Mouse (Mus musculus) cerebellum, postnatal 10 days (tissue): Measurements from ENCODE around the gene Slco6c1.

ENCODE experiments used
- DNase-seq, 2 experiments: peaks; one replicate each; pipeline ENCODE4 v3.0.0; 2021; ENCODE audit warnings: mixed read lengths in 2 of 2

Slco6c1 gene

DNA sequence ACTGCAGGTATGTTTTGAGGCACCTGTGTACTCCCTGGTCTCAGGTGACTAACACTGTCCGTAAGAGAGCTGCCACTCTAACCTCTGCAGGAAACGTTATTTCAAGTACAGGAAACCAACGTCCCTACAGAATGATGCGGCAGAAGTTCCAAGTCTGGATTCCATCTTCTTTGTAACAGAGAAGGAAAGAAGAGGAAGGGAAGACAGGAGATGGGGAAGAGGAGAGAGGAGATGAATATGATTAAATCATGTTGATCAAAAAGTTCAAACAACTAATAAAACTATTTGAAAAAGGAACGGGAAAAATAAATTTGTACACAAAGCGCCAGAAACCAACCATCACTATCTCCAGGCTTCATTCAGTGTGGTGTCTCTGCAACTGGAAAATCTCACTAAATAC is at the start of gene Slco6c1:
Gene Slco6c1, minus strand, starts transcription at position 101 of the 400 bp plus-strand sequence.
- DNase-seq, result no peak

DNA sequence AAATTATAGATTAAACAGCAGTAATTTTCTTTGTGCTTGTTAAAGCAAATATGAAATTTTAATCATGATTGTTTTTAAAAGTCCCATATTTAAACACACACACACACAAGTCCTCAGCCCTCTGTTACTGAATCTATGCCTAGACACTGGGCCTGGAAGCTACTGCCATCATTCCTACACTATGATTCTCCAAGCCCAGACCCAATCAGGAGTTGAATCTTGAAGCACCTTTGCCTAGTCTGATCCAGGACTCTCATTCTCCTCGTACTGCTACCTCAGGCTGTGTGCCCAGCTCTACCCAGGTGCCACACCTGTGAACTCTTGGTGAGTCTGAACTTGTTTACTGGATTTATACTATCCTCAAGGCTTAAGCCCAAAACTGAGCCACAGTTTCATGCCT is 89.1 kb downstream of the Slco6c1 start:
- DNase-seq, result no peak

DNA sequence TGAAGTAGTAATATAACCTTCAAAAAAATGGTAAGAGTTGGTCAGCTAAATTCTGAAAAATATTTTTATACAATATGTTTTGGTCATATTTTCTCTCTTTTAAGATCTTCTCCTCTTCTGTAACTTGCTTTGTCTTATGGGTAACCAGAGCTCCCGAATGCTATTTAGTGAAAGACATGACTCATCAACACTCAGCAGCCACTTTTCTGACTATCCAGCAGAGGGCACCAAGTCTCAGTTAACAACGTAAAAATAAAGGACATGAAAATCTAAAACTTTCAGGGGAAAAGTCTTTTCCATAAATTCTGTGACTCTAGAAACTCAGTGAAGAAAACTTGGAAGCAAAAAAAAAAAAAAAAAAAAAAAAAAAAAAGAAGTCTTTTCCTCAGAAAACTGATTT is 89.6 kb downstream of the Slco6c1 start:
- DNase-seq, result peak; percentile 40 to 45

DNA sequence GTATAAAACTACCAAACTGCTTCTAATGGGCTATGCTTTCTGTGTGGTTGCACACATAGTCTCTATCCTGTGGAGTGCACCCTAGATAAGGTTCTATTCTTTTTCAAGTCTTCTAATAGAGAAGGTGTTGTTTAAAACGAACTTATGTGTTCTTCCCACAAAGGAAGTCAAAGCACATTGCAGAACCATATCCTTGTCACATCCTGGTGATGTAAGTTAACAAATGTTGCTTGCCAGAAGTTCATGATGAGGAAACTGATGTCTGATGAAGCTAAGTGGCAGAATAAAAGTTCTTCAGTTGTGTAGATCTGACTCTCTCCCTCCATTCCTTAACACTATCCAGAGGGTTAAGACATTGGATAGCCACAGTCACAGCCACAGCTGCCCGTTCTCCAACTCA is 90.1 kb downstream of the Slco6c1 start:
- no peak for DNase-seq

DNA sequence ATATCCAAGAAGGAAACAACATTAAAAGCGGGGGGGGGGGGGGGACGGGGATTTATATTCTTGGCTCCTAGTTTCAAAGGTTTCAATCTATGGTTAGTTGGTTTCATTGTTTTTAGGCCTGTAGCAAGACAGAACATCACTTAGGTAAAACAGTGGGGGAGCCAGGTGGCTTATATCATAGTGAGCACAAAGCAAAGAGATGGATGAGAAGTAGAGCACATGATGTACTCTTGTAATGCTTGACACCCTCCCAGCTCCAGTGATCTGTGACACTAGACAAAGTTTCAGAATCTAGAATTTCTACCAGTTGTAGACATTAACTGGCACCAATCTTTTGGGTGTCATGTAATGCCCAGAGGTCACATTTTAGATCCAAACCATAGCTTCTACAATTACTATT is 106.7 kb downstream of the Slco6c1 start:
- no peak for DNase-seq

DNA sequence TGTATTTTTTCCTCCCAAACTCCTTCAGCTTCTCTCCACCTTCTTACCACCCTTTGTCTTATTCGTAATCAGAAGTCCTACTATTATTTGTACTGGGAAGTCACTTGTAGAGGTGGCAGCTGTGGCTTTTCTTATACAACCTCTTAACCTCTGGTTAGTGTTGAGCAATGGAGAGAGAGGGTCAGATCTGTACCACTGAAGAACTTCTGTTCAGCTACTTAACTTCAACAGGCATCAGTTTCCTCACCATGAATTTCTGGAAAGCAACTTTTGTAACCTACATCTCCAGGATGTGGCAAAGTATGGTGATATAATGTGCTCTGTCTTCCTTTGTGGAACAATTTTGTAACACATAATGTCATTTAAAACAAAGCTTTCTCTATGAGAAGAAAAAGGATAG is 108.7 kb downstream of the Slco6c1 start:
- no peak for DNase-seq

DNA sequence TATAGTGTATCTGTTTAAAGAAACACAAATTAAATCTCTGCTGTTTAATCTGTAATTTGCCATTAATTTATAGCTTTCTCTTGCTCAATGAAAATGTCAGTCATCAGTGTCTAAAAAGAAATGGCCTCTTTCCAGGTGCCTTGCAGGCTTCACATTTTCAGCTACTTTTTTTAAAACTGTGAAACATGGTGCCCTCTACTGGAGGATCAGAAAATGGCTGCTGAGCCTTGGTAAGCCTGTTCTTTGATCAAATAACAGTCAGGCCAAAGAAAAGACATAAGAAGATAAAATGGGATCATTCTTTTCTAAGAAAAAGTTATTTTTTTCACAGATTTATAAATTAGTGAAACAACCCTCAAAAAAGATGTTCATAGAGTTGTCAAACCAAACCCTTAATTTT is 109.1 kb downstream of the Slco6c1 start:
- peak; percentile 74 to 83 for DNase-seq
